Mouse (Mus musculus): Measurements from ENCODE around the gene Cd34.

DNA sequence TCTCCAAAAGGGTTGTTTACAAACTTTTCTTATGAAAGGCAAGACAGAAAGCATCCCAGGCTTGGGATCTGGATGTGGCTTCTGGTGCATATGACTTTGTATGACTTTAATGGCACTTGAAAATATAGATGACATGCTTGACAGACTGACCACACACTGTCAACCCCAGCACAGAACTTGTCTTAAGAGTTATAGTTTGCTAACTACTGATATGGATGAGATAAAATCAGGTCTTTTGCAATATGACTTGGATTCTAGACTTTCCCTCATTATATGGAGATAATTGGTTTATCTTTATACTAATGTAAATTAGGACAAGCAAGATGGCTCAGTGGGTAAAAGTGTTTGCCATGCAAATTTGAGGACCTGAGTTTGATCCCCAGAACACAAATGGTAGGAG lies 4.3 kb downstream of the Cd34 start:
- no peak for TF ChIP-seq CTCF (IDR thresholded peaks at IDR 0.05; ENCODE audit: low read depth)
- TF ChIP-seq EP300 (optimal IDR thresholded peaks at IDR 0.05) = no peak
